Mouse (Mus musculus): ENCODE data around the gene Cib4. TPM values are rescaled to one million over a fixed set of nuclear protein-coding genes. Genes with fewer than 3 reads are reported as not detected.

Cib4 gene
- polyA plus RNA-seq, 1 experiment from 2014 or later = not detected

Other genes with a start within 250 kb of the Cib4 start
- gene Otof, start 83.9 kb downstream of the Cib4 start, polyA plus RNA-seq (2015; fragmentation: Nextera tagmentation; extraction: Ambion mirVana) = 0.06 and 0.09 TPM in 2 replicates
- not detected in 2 replicates for gene 1700001C02Rik, start 79.8 kb downstream of the Cib4 start, polyA plus RNA-seq (2015; fragmentation: Nextera tagmentation; extraction: Ambion mirVana)
- gene Kcnk3, start 42.3 kb upstream of the Cib4 start, polyA plus RNA-seq (2015; fragmentation: Nextera tagmentation; extraction: Ambion mirVana) = 2.0 and 5.5 TPM in 2 replicates
- gene Slc35f6, start 102.1 kb upstream of the Cib4 start, polyA plus RNA-seq (2015; fragmentation: Nextera tagmentation; extraction: Ambion mirVana) = 31.0 and 33.9 TPM in 2 replicates
- 266 and 282 TPM in 2 replicates for gene Cenpa, start 120.9 kb upstream of the Cib4 start, polyA plus RNA-seq (2015; fragmentation: Nextera tagmentation; extraction: Ambion mirVana)
- 5.4 and 7.1 TPM in 2 replicates for gene Dpysl5, start 165.7 kb upstream of the Cib4 start, polyA plus RNA-seq (2015; fragmentation: Nextera tagmentation; extraction: Ambion mirVana)

All from kidney, embryonic 16.5 days (tissue).